Mouse (Mus musculus) CH12.LX (cell line): ENCODE results near the gene Midn. TPM values are rescaled to one million over a fixed set of nuclear protein-coding genes. Genes with fewer than 3 reads are reported as not detected.
A peak's percentile ranks its signal among the peaks of the same experiment; 100 is the strongest.

Experiments used
- DNase-seq: peaks from one replicate; pipeline ENCODE4 v3.0.0-alpha.2; 2013; ENCODE audit errors: extremely low read depth
- H3K27ac ChIP-seq: 2 replicates; pipeline ENCODE4 v1.5.1; 2012; ENCODE audit warnings: low read depth, mild to moderate bottlenecking, control low read depth, moderate library complexity; ENCODE audit not compliant: insufficient read depth
- H3K27me3 ChIP-seq: replicated peaks from 2 replicates; pipeline ENCODE3; 2012; ENCODE audit warnings: inconsistent platforms
- H3K36me3 ChIP-seq, 2 experiments: replicated peaks in 1 of 2; 2 replicates each; pipeline versions ENCODE3 to v1.6.1; 2012; ENCODE audit warnings: inconsistent platforms in 1 of 2, low read length in 1 of 2, mild to moderate bottlenecking in 1 of 2, mixed read lengths in 1 of 2, moderate library complexity in 1 of 2; ENCODE audit not compliant: control insufficient read depth in 1 of 2, insufficient read depth in 1 of 2
- H3K4me1 ChIP-seq, 2 experiments: 2 replicates each; pipeline ENCODE4 v1.6.1; 2012; ENCODE audit warnings: inconsistent platforms in 1 of 2, moderate library complexity in 1 of 2; ENCODE audit not compliant: insufficient read depth in 2 of 2, control insufficient read depth in 1 of 2
- H3K4me2 ChIP-seq: 2 replicates; pipeline ENCODE4 v1.6.1; 2012; ENCODE audit warnings: low read depth, mild to moderate bottlenecking, control low read depth; ENCODE audit not compliant: poor library complexity, insufficient read depth, severe bottlenecking
- H3K4me3 ChIP-seq, 3 experiments: fragments of 150-350 bp in 1 of 3; sonication (generic) in 1 of 3; replicated peaks in 1 of 3; 2 replicates each; pipeline versions ENCODE3 to v1.5.1; 2011 to 2012; ENCODE audit warnings: low read depth in 2 of 3, low read length in 2 of 3, mild to moderate bottlenecking in 2 of 3, moderate library complexity in 2 of 3, control low read depth in 1 of 3, improper control_type of control experiment in 1 of 3, inconsistent platforms in 1 of 3, mixed read lengths in 1 of 3; ENCODE audit not compliant: poor library complexity in 1 of 3
- H3K79me2 ChIP-seq: replicated peaks from 2 replicates; pipeline ENCODE4 v1.6.1; 2012; ENCODE audit warnings: mild to moderate bottlenecking, moderate library complexity; ENCODE audit not compliant: control insufficient read depth, poor library complexity, insufficient read depth, severe bottlenecking; ENCODE audit errors: extremely low read depth
- H3K9ac ChIP-seq: 2 replicates; pipeline ENCODE4 v1.6.1; 2012; ENCODE audit warnings: low read depth, mild to moderate bottlenecking, control low read depth, moderate library complexity; ENCODE audit not compliant: insufficient read depth
- H3K9me3 ChIP-seq: replicated peaks from 2 replicates; pipeline ENCODE3; 2012; ENCODE audit warnings: low read length, inconsistent platforms, mixed read lengths
- CHD2 ChIP-seq: IDR thresholded peaks from 2 replicates; pipeline ENCODE4 v1.6.1; 2011; ENCODE audit warnings: low read length, improper control_type of control experiment
- ELF1 ChIP-seq: IDR thresholded peaks from 2 replicates; pipeline ENCODE4 v1.6.1; 2014; ENCODE audit warnings: low read depth, mild to moderate bottlenecking, inconsistent platforms, low read length, improper control_type of control experiment
- ETS1 ChIP-seq: conservative IDR thresholded peaks from 2 replicates; pipeline ENCODE4 v1.6.1; 2012; ENCODE audit warnings: low read depth, mild to moderate bottlenecking, inconsistent platforms, low read length, improper control_type of control experiment, moderate library complexity
- GABPA ChIP-seq: IDR thresholded peaks from 2 replicates; pipeline ENCODE4 v1.6.1; 2012; ENCODE audit warnings: low read depth, low read length, improper control_type of control experiment, inconsistent platforms; ENCODE audit not compliant: insufficient replicate concordance
- JUN ChIP-seq: IDR thresholded peaks from 2 replicates; pipeline ENCODE4 v1.6.1; 2011; ENCODE audit warnings: low read depth, mild to moderate bottlenecking, low read length, improper control_type of control experiment, moderate library complexity; ENCODE audit not compliant: insufficient read depth
- JUND ChIP-seq: conservative IDR thresholded peaks from 2 replicates; pipeline ENCODE4 v1.6.1; 2011; ENCODE audit warnings: low read depth, low read length, improper control_type of control experiment
- MAX ChIP-seq: IDR thresholded peaks from 2 replicates; pipeline ENCODE4 v1.6.1; 2011; ENCODE audit warnings: low read length, improper control_type of control experiment
- MEF2A ChIP-seq: IDR thresholded peaks from 2 replicates; pipeline ENCODE4 v1.6.1; 2014; ENCODE audit warnings: low read depth, mild to moderate bottlenecking, inconsistent platforms, low read length, improper control_type of control experiment, borderline replicate concordance
- MXI1 ChIP-seq: IDR thresholded peaks from 2 replicates; pipeline ENCODE4 v1.6.1; 2011; ENCODE audit warnings: mild to moderate bottlenecking, low read depth, low read length, improper control_type of control experiment
- MYC ChIP-seq: IDR thresholded peaks from 2 replicates; pipeline ENCODE4 v1.6.1; 2011; ENCODE audit warnings: low read depth, mild to moderate bottlenecking, improper control_type of control experiment, low read length
- PAX5 ChIP-seq: IDR thresholded peaks from 2 replicates; pipeline ENCODE4 v1.6.1; 2012; ENCODE audit warnings: low read length, inconsistent platforms, mixed read lengths
- POLR2A ChIP-seq: IDR thresholded peaks from 2 replicates; pipeline ENCODE4 v1.6.1; 2011; ENCODE audit warnings: low read depth, mild to moderate bottlenecking, improper control_type of control experiment, low read length
- POLR2AphosphoS2 ChIP-seq: IDR thresholded peaks from 2 replicates; pipeline ENCODE4 v1.6.1; 2011; ENCODE audit warnings: low read depth, low read length, improper control_type of control experiment
- RCOR1 ChIP-seq: conservative IDR thresholded peaks from 2 replicates; pipeline ENCODE4 v1.6.1; 2012; ENCODE audit warnings: low read depth, mild to moderate bottlenecking, inconsistent platforms, low read length, improper control_type of control experiment
- SIN3A ChIP-seq: IDR thresholded peaks from 2 replicates; pipeline ENCODE4 v1.6.1; 2012; ENCODE audit warnings: low read length, improper control_type of control experiment, inconsistent platforms
- SMC3 ChIP-seq: IDR thresholded peaks from 2 replicates; pipeline ENCODE4 v1.6.1; 2011; ENCODE audit warnings: low read depth, low read length, improper control_type of control experiment
- TBP ChIP-seq: conservative IDR thresholded peaks from 2 replicates; pipeline ENCODE4 v1.6.1; 2011; ENCODE audit warnings: low read depth, low read length, improper control_type of control experiment
- TCF12 ChIP-seq: IDR thresholded peaks from 2 replicates; pipeline ENCODE4 v1.6.1; 2014; ENCODE audit warnings: low read depth, mild to moderate bottlenecking, inconsistent platforms, low read length, improper control_type of control experiment
- UBTF ChIP-seq: IDR thresholded peaks from 2 replicates; pipeline ENCODE4 v1.6.1; 2012; ENCODE audit warnings: low read depth, mild to moderate bottlenecking, inconsistent platforms, low read length, improper control_type of control experiment, moderate library complexity
- USF1 ChIP-seq: IDR thresholded peaks from 2 replicates; pipeline ENCODE4 v1.6.1; 2014; ENCODE audit warnings: low read depth, mild to moderate bottlenecking, inconsistent platforms, low read length, improper control_type of control experiment
- ZC3H11A ChIP-seq: IDR thresholded peaks from 2 replicates; pipeline ENCODE4 v1.6.1; 2012; ENCODE audit warnings: low read depth, mild to moderate bottlenecking, inconsistent platforms, low read length, improper control_type of control experiment
- ZKSCAN1 ChIP-seq: IDR thresholded peaks from 2 replicates; pipeline ENCODE4 v1.6.1; 2012; ENCODE audit warnings: low read depth, inconsistent platforms, low read length, improper control_type of control experiment, borderline replicate concordance
- ZMIZ1 ChIP-seq: IDR thresholded peaks from 2 replicates; pipeline ENCODE4 v1.6.1; 2012; ENCODE audit warnings: low read depth, mild to moderate bottlenecking, inconsistent platforms, low read length, improper control_type of control experiment
- dilution Hi-C: fragments of 300-500 bp; cut with MboI; formaldehyde crosslinking; loops from 2 replicates; pipeline ENCODE4 v1.14.3; 2020; ENCODE audit warnings: low sequenced_read_pairs; ENCODE audit not compliant: extremely low pct_unique_long_range_greater_than_20kb, extremely low pct_ligation_motif_present
- in situ Hi-C: fragments of 300-500 bp; cut with MboI; formaldehyde crosslinking; loops from 3 replicates; pipeline ENCODE4 v1.14.3; 2019; ENCODE audit warnings: low sequenced_read_pairs, low pct_ligation_motif_present, low pct_unique_long_range_greater_than_20kb, mixed read lengths
- polyA plus RNA-seq: library from polyadenylated mRNA; unstranded; fragments of >175 nt; gene quantifications from 2 replicates; pipeline ENCODE4 v1.2.1, GENCODE M21; 2012; ENCODE audit warnings: low read depth; ENCODE audit not compliant: insufficient read length
- total RNA-seq, 2 experiments: library from RNA; depleted of rRNA; stranded (reverse); fragments of 300-350 nt in 1 of 2; fragments of >200 nt in 1 of 2; gene quantifications; 2 replicates each; pipeline ENCODE4 v1.2.3; 2012 to 2014

Midn gene
- total and polyA plus RNA-seq, 3 experiments = 4.7 to 33.2 (median 16.2) TPM

- TF ChIP-seq USF1 (no peak), POLR2AphosphoS2 (no peak), ZC3H11A (no peak), MEF2A (no peak), TBP (no peak), PAX5 (no peak), TCF12 (no peak), JUND (no peak), UBTF (no peak), MYC (no peak), GABPA (no peak), POLR2A (no peak)
- TF ChIP-seq, all 38 proteins: peak for 0
- DNase-seq = no peak
- H3K4me1 ChIP-seq = peaks cover 22 to 60% of the 10 kb centered on the region in 2 experiments
- H3K36me3 ChIP-seq = peaks cover 40 to 51% of the 10 kb centered on the region in 2 experiments
- peaks cover 15% of the 10 kb centered on the region for H3K79me2 ChIP-seq
- H3K27me3 ChIP-seq = no peaks in the 10 kb centered on the region
- no peaks in the 10 kb centered on the region for H3K9me3 ChIP-seq
- H3K4me2 ChIP-seq = no peak overlapping the region
- dilution Hi-C loops (no loop called here), in situ Hi-C loops (no loop called here)
- no peak overlapping the region for H3K27ac ChIP-seq
- no peak overlapping the region for H3K4me3 ChIP-seq
- H3K9ac ChIP-seq = no peak overlapping the region
These were observed 6.3 kb downstream of the Midn start for GRCm38 (mm10) chr10:80154384-80154783.

- TF ChIP-seq ZMIZ1 (no peak), USF1 (no peak), ZC3H11A (no peak), ZKSCAN1 (no peak), UBTF (no peak), MEF2A (no peak), ELF1 (no peak), ETS1 (no peak), SMC3 (no peak), CHD2 (no peak), MYC (no peak), JUN (no peak), SIN3A (no peak), POLR2A (no peak), MAX (no peak), RCOR1 (no peak), MXI1 (no peak), GABPA (no peak)
- no peaks in the 10 kb centered on the region for H3K9me3 ChIP-seq
- H3K4me1 ChIP-seq = peaks cover 22 to 63% of the 10 kb centered on the region in 2 experiments
- H3K4me2 ChIP-seq = no peak overlapping the region
- in situ Hi-C loops (no loop called here), dilution Hi-C loops (no loop called here)
- H3K9ac ChIP-seq = no peak overlapping the region
- peaks cover 15% of the 10 kb centered on the region for H3K79me2 ChIP-seq
- no peak for DNase-seq
- H3K27ac ChIP-seq = peak overlapping the region; percentile 24; the same call in 1 of the 2 replicates
- peaks cover 40 to 51% of the 10 kb centered on the region in 2 experiments for H3K36me3 ChIP-seq
- no peaks in the 10 kb centered on the region for H3K27me3 ChIP-seq
- H3K4me3 ChIP-seq = no peak overlapping the region
These were observed 7.2 kb downstream of the Midn start for GRCm38 (mm10) chr10:80155277-80155676.
